Mouse (Mus musculus) ES-CJ7 (cell line): ENCODE data around the gene Strap.

ENCODE experiments used
- DNase-seq: peaks from one replicate; pipeline ENCODE4 v3.0.0; 2011; ENCODE audit warnings: low read depth, low spot score

The Strap gene

DNA sequence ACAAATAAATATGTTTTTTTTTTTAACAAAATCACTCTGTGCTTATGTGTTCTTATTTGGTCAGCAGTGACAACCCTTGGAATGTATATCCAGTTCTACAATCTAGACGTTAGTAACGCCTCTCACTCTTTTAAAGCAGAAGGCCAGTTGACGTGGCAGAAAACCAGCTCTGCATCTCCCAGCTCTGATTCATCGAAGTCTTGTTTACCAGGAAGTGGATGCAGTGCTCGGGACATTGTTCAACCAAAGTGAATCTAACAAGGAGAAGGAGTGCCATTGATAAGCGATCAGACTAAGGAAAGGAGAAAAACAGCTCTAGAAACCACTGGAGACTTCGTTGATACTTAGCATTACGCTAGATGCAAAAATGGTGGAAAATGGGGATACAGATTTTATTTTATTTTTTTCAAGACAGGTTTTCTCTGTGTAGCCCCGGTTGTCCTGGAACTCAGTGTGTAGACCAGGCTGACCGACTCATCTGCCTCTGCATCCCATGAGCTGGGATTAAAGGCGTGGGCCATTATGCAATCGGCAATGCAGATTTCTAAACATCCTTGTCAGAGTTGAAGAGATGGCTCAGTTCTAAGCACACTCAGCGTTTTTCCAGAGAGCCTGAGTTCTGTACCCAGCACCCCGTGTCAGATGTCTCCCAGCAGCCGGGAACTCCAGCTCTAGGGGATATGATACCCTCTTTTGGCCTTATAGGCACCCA is 12.5 kb upstream of the Strap start:
- DNase-seq: no peak

DNA sequence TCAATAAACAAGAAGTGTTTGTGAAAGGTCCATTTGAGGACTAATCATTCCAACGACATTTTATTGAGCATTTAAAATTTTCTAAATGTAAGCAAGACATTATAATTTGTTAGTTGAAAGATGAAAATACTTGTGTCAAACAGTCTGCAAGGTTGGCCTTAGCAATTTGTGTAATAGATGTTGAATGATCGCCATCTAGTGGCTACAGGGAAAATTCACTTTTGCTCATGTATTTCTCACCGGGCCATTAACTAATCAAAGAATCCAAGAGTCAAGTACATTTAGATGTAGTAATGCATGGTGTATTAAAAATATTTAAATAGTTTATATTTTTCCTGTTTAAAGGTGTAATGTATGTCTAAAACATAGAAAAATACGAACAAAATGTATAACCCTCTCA is 11.0 kb upstream of the Strap start:
- DNase-seq: peak; percentile 78

DNA sequence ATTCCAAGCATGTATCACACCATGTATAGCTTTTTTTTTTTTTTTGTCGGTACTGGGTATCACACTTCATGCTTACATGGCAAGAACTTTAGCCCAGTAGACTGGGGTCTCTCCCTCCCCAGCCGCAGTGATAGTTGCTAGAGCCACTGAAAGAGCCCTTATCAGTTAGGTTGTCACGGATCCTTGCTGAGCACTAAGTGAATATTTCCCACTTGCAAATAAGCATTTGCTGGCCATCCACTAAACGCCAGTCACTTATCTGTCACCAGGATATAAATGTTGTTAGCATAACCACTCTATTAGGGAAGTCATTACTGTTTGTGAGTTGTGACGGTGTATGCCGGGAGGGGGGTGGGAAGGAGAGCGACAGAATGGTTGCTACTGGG is 425 bp upstream of the Strap start:
- DNase-seq: no peak

DNA sequence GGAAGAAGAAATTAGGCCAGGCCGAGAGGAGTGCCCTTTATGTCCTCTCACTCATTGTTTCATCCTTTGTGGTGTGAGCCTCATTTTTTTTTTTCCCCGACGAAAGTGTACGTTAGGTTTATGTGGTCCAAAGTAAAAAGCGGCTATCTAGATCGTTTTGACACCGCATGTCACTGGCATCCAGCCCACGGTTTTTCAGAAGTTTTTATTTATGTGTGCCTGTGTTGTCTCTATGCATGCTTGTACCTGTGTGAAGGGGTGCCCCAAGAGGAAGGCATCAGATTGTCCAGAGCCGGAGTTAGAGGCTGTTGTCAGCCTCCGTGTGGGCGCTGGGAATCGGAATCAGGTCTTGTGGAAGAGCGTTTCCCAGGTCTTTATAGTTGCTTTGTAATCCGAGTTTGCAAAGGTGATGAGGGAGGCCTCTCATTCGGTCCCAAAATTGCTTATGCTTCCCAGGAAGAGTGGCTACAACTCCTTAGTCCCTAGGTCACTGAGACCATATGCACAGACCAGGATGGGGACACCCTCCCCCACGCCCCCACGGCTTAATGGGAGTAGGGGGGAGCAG is 877 bp downstream of the Strap start:
- no peak for DNase-seq

DNA sequence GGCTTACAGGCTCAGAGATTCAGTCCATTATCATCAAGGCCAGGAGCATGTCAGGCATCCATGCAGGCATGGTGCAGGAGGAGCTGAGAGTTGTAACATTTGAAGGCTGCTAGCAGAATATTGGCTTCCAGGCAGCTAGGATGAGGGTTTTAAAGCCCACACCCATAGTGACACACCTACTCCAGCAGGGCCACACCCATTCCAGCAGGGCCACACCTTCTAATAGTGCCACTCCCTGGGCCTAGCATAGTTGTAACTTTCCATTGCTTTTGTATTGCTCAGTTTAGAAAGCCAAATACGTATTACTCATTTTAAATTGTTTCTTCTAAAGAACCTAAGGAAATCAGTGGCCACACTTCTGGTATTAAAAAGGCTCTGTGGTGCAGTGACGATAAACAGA is 6.1 kb downstream of the Strap start:
- no peak for DNase-seq

DNA sequence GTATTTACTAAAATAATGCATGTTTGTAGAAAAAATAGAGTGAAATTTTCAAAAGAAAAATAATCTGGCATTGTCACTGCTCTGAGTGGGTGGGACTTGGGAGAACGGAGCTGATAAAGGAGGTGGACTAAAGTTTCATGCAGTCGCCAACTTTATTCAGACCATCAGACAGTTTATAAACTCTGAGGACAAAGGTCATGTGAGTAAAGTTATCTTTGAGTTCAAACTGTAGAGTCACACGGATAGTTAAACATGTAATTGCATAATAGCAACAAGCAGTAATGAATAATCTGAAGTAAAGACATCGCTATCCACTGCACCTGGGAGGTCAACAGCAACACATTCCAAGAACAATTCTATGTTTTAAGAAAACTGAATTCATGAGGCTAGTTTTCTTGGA is 9.8 kb downstream of the Strap start:
- DNase-seq: no peak

DNA sequence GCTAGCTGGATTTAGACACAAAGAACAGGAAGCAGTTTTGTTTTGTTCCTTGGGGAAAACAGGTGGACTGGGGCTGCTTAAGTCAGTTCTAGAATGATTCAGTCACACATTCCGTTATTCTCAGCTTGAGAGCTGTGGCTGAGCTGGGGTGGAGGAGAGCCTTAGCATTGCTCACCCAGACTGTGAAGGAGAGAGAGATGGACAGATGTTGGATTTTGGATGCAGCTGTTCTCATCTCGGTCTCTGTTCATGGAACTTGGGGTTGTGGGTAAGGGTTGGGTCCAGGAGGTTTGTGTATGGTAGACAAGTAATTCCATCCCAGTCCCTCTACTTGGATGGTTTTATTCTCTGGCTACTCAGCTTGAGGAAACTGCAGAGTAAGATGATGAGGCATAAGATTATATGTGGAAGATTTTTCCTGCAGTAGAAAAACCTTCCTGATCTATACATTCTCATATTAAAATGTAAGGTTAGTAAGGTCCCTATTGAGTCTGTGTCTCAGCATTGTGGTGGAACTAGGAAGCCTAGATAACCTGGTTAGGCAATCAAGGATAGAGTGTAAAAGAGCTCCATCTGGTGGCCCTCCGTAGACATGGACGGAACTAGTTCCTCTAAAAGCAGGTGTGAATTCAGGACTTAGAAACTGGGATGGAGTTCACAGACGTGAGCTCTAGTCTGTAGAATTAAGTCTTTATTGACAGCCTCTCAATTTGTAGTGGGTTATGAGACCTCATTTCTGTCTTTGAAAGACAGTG is 12.5 kb downstream of the Strap start:
- DNase-seq: peak; percentile 58

DNA sequence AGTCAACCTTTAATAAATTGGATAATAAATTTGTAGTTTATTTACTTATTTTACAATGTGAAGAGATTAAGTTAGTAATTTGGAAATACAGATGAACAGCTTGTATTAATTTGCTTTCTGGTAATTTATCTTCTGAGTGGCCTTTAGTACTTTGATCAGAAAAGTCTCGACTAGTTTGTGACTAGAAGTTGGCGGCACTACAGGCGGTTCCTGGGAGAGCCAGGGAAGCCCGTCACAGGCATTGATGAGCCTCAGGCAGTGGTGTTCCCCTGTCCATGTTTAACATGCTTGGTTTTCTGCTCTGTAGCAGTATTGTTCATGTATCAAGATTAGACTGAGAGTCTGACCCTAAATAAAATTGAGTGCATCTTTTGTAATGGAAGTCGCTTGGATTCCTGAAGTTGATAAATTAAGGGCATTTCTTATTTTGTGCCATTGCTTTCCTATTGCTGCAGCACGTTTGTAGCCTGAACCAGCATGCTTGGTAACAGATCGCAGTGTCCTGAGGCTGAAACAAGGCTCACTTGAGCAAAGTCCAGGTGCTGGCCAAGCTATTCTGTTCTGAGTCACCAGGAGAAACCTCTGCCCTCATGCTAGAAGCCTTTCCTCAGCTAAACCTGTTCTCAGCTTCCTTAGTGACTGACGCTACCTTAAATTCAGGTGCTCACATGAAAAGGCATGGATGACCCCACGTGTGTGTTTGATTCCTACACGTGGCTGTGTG is 16.8 kb downstream of the Strap start:
- no peak for DNase-seq

DNA sequence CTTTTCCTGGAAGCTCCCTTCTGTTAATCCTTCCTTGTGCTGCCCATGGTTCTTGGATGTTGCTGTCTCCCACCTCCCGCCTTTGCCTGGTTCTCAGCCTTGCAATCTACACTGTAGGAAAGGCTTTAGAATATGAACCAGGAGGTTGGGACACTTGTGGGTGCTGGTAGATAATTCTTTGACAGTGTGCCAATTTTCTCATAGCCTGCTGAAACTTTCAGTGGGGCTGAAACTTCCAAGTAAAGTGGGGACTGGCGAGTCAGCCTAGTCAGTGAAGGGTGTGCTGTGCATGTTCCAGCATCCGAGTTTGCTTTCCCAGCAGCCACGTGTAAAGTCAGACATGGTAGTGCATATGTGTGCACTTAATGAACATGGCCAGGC is 17.4 kb downstream of the Strap start:
- DNase-seq: no peak

DNA sequence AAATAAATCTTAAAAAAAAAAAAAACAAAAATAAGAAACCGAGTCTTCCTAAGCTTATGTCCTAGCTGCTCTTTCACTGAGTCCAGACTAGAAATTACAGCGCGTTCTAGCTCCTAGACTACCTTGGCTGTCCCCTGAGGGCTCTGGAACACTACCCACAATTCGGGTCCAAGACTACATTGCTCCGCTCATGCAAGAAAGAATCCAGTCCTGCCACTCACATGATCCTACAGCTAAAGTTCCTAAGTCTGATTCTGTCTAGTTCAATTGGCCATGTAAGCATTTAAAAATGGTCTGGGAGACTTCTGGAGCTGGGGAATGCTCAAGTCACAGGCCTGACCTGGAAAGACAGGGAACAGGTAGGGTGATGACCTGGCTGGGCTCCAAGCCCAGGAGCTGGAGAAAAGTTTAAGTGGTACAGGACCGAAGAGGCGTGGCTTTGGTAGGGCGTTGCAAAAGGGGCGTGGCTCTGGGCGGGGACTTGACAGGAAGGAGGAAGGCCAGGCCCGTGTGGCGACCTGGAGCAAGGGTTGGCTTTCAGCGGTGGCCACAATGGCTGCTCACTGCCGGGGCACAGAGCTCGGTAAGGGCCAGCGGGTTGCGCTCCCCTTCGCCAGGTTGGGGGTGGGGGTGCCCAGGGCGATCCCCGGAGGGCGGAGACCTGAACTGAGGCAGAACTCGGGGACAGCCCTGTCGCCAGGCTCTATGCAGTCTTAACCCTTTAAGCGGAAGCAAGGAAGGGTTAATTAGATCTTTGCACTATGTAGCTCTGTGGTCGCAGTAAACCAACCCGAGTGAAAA is 19.4 kb downstream of the Strap start, which contains the start of gene Dera:
Dera (plus strand) TSS at position 491 of the 801 bp plus-strand sequence.
- DNase-seq: peak; percentile 93

DNA sequence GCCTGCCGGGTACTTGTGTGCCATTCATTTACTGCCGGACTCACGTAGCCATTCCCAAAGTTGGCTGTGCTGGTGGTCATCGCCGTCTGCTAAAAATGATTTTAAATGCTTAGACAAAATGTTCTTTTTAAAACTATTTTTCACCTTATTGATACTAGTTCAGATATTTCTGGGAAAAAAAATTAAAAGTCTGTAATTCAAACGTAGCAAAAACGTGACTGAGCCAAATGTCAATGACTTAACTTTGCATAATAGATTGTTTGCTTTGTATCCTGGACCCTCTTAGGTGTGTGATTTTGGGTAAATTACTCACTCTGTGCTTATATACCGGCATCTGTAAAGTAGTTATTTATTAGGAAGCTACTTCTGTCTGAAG is 20.0 kb downstream of the Strap start:
- no peak for DNase-seq

DNA sequence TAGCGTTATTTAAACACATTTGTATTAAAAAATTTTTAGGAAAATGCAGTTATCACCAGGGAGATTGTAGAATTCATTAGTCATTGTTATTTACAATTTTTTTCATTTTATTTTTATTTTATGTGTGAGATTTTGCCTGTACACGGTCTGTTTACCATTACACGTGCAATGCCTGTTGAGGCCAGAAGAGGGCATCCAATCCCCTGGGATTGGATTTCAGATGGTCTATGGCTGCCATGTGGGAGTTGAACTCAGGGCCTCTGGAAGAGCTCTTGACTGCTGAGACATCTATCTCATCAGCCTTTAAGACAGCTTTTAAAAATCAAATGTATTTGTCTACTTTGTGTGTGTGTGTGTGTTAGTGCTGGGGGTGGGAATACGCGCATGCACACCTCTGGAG is 21.4 kb downstream of the Strap start:
- DNase-seq: peak; percentile 68

DNA sequence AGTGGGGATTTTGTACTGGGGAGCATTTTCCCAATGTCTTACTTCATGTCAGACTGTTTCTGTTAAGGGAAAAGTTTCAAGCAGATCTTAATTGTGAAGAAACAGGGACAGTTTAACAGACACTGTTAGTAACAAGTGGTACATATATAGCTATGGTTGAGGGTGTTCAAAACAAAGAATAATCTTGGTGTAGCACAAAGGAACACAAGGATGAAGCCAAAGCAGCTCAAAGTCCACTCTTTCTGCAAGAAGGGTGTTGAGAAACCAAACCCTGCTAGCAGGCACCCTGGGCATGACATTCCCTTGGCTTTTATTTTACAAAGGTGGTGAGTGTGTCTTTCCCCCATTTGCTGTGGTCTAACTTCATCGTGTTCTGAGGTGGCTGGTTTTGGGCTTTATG is 23.0 kb downstream of the Strap start:
- no peak for DNase-seq

DNA sequence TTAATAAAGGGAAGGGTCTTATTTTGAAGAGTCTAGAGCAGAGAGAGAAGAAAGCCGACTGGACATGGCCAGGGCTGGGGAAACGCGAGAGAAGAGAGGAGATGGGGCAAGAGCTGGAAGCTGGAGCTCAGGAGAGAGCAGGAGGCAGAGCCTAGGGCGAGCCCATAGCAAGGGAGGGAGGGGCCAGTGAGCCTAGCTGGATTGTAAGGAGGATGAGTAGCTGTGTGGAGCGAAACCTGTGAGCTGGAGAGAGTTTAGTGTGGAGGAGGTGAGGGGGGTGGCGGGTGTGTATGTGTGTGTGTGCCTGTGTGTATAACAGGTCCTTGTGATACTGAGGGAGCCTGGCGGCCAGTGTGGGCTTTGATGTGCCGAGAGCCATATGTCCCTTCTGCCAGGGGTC is 24.8 kb downstream of the Strap start:
- DNase-seq: no peak

DNA sequence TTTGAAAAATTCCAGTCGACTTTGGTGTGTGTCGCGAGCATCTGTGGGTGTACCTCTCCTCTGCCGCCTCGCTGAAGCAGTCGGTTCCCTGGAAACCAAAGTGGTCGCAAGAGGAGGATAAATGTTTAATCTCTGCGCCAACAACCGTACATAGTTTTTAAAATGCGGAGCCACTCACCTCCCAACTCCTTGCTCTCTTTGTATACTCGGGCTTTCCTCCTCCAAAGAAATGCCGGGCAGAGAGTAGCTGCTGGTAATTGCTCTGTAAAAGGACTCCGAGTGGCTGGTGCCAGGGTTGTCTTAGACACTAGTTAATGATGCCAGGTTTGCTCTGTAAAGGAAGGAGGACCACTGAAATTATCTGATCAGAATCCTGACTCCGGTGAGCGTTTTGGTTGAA is 26.1 kb downstream of the Strap start:
- DNase-seq: no peak

DNA sequence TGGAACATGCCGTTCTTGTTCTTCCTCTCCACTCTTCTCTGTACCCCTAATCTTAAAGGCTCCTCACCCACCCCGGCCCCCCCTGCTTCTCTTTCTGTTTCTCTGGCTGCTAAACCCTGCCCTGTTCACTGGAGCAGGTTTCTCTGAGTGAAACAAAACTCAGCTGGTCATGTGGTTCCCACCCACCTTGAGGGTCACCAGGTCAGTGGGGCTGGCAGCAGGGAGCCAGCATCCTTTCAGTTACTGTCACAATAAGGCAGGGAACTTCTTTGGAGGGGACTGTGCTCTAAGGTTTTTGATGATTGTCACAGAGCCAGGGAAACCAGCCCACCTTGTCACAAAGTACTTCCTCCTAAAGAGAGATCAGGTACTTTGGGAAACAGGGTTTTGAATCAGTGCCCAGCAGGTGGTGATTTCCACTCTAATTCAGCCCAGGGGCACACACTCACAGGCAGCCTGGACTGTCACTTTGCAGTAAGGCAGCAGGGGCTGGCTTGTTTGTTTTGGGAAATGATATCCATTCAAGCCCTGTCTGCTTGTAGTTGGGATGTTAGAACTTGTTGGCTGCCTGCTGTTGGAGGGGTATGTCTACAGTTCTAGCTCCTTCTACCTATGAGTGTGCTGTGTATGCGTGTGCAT is 29.8 kb downstream of the Strap start:
- peak; percentile 29 for DNase-seq

DNA sequence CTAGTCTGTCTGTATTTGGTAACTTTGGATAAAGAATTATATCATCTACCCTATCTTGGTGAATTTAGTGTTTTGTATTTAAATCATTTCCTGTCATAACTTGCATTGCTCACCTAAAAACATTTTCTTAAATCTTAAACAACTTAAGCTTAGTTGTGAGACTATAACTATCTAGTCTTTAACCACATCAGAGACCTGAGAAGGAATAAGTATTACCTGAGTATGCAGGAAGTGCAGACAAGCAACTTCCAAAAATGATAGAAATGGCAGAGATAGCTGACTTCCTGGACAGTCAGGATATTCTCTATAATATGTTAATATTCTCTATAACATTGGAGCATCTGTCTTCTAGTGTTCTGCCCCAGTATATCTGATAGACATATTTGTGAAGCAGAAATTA is 31.3 kb downstream of the Strap start:
- no peak for DNase-seq

DNA sequence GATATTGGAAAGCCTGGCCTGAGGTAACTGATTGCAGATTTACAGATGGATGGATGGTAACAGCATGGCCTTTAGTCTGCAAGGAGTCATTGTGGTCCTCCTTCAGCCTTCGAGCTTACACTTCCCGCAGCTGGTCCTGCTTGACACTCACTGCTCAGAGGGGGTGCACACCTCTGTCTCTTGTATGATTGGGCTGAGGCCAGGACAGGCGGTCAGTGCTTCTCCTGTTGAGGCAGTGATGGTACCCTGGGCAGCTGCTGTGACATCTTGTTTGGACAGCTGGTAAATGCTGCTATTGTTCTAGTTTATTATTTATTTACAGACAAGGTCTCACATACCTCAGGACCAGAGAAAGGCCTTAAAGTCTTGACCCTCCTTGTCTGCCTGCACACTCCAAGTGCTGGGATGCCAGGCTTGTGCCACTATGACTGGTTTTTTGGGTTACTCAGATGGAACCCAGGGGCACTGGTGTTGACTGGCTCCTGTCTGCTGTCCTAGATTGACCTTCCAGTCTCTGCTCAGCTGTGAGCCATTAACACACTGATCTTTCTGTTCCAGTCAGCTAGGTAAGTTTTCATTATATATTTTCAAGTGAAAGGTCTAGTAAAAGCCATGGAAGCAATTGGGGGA is 36.9 kb downstream of the Strap start:
- DNase-seq: no peak

DNA sequence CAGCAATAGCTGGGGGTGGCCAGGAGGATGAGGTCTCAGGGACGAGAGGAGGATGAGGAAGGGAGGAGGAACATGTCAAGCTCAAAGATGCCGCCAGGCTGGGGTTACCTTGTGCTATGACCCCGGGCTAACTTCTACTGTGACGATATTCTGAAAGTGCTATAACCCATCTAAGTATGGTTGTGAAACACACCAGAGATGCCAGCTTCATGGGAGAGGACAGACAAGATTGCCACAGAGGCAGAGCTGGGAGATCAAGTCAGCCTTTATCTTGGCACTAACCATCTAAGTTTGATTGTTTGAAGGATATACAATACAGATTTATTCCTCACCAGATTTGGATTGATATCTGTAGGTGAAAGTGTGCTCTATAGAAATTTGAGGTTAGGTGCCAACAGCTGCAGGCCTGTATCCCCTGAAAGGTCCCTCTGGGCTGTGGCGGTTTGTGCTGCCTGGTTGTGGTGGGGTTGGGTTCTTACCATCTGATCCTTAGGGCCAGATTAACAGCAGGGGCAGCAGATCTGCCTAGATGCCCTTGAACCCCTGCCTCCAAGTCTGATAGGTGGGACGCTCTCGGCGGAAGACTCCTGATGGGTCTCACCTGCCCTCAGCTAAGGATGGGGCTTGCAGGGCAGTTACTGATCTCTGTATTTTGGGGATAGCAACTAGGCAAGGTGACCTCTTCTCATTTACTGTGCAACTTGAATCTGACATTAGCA is 38.2 kb downstream of the Strap start:
- DNase-seq: no peak

DNA sequence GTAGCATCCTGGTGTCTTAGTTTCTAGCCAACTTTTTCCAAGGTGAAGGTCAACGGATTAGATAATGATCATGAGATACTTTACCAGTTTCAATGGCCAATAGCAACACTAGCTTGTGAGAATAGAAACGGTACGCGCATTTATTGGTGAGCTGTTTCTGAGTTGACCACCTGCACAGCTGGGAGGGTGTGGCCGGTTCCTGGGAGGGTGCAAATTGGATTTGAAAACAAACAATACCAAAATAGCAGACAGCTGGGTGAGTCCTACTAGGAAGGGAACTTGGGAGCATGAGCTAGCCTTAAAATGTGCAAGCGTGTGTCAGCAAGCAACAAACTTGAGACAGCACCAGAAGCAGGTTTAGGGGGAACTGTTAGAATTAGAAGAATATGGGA is 38.8 kb downstream of the Strap start:
- DNase-seq: no peak
